Mouse (Mus musculus) myocyte (in vitro differentiated cells): ENCODE data around the gene Grb10. TPM values are rescaled to one million over a fixed set of nuclear protein-coding genes. Genes with fewer than 3 reads are reported as not detected.

Source experiments
- H3K27me3 ChIP-seq: one replicate; pipeline ENCODE4 v1.6.1; 2011; ENCODE audit not compliant: control insufficient read depth, insufficient read depth, insufficient read length
- H3K36me3 ChIP-seq: one replicate; pipeline ENCODE4 v1.6.1; 2011; ENCODE audit not compliant: control insufficient read depth, insufficient read depth
- H3K4me2 ChIP-seq: one replicate; pipeline ENCODE4 v1.6.1; 2011; ENCODE audit warnings: low read depth, control low read depth
- H3K4me3 ChIP-seq: one replicate; pipeline ENCODE4 v1.5.1; 2011; ENCODE audit warnings: mild to moderate bottlenecking, control low read depth, moderate library complexity
- H3K79me2 ChIP-seq: one replicate; pipeline ENCODE4 v1.6.1; 2011; ENCODE audit not compliant: control insufficient read depth, insufficient read depth
- H3ac ChIP-seq: one replicate; pipeline ENCODE4 v1.6.1; 2011; ENCODE audit not compliant: control insufficient read depth, insufficient read length
- CEBPB ChIP-seq: IDR thresholded peaks from 2 replicates; pipeline ENCODE4 v1.6.1; 2011; ENCODE audit warnings: mild to moderate bottlenecking, moderate library complexity; ENCODE audit not compliant: poor library complexity, insufficient read depth, severe bottlenecking
- E2F4 ChIP-seq: IDR thresholded peaks from one replicate; pipeline ENCODE4 v1.6.1; 2011; ENCODE audit warnings: mild to moderate bottlenecking, control low read depth, moderate library complexity; ENCODE audit not compliant: insufficient read depth
- MAX ChIP-seq: IDR thresholded peaks from one replicate; pipeline ENCODE4 v1.6.1; 2011; ENCODE audit warnings: low read depth, mild to moderate bottlenecking, control low read depth
- MYOD1 ChIP-seq, 3 experiments: IDR thresholded peaks; one replicate each; pipeline ENCODE4 v1.6.1; 2011; ENCODE audit warnings: control low read depth in 2 of 3, low read depth in 2 of 3, mild to moderate bottlenecking in 2 of 3, moderate library complexity in 1 of 3; ENCODE audit not compliant: insufficient read length in 2 of 3, control insufficient read depth in 1 of 3
- MYOG ChIP-seq, 3 experiments: IDR thresholded peaks; one replicate each; pipeline ENCODE4 v1.6.1; 2011; ENCODE audit warnings: control low read depth in 2 of 3, low read depth in 2 of 3, mild to moderate bottlenecking in 2 of 3; ENCODE audit not compliant: insufficient read length in 2 of 3, control insufficient read depth in 1 of 3, insufficient read depth in 1 of 3
- POLR2A ChIP-seq: IDR thresholded peaks from one replicate; pipeline ENCODE4 v1.6.1; 2011; ENCODE audit warnings: low read depth, mild to moderate bottlenecking, control low read depth, moderate library complexity; ENCODE audit not compliant: insufficient read length
- POLR2AphosphoS2 ChIP-seq: IDR thresholded peaks from one replicate; pipeline ENCODE4 v1.6.1; 2011; ENCODE audit warnings: low read depth, control low read depth; ENCODE audit not compliant: insufficient read length
- REST ChIP-seq: IDR thresholded peaks from one replicate; pipeline ENCODE4 v1.6.1; 2011; ENCODE audit warnings: mild to moderate bottlenecking, control low read depth, moderate library complexity; ENCODE audit not compliant: insufficient read depth, insufficient read length
- SRF ChIP-seq: IDR thresholded peaks from one replicate; pipeline ENCODE4 v1.6.1; 2011; ENCODE audit warnings: low read depth; ENCODE audit not compliant: control insufficient read depth, insufficient read length
- TCF12 ChIP-seq: IDR thresholded peaks from one replicate; pipeline ENCODE4 v1.6.1; 2011; ENCODE audit warnings: mild to moderate bottlenecking, control low read depth; ENCODE audit not compliant: poor library complexity, insufficient read depth, severe bottlenecking
- TCF3 ChIP-seq: IDR thresholded peaks from one replicate; pipeline ENCODE4 v1.6.1; 2011; ENCODE audit warnings: low read depth, control low read depth; ENCODE audit not compliant: insufficient read length
- USF1 ChIP-seq: IDR thresholded peaks from one replicate; pipeline ENCODE4 v1.6.1; 2011; ENCODE audit warnings: low read depth, mild to moderate bottlenecking, control low read depth, moderate library complexity
- polyA plus RNA-seq: library from polyadenylated mRNA; unstranded; fragments of >200 nt; fragmentation: generic; extraction: Trizol; gene quantifications from one replicate; pipeline ENCODE4 v1.2.1, GENCODE M21; 2012; ENCODE audit warnings: missing spikeins

Gene Grb10
- polyA plus RNA-seq, 1 experiment, result 0.59 TPM

DNA sequence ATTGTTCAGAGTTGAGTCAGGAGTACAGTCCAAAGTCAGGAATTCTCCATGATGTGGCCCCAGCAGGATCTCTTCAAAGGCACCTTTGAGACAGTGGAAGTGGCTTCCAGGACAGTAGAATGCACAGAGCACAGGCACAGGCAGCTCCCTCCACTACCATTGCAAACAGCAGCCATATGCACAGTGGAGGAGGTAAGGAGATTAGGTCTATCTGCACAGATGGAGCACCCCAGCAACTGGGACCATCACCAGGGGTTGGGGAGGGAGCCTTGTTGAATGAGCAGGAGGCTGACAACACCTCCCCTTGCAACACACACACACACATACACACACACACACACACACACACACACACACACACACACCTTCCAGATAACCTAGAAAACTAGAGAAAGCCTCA, 146.7 kb downstream of the Grb10 start:
- no peak for TF ChIP-seq MAX
- no peak for TF ChIP-seq MYOD1 (IDR thresholded peaks at IDR 0.05; ENCODE audit: control insufficient read depth in 1 of 3, insufficient read length in 2 of 3, low read depth in 2 of 3)
- TF ChIP-seq MYOG (IDR thresholded peaks at IDR 0.05; ENCODE audit: control insufficient read depth in 1 of 3, insufficient read depth in 1 of 3, insufficient read length in 2 of 3, low read depth in 2 of 3), result no peak
- no peak for TF ChIP-seq TCF12
- no peak for TF ChIP-seq POLR2AphosphoS2
- no peak for TF ChIP-seq USF1
- no peak for TF ChIP-seq POLR2A
- TF ChIP-seq REST, result no peak
- no peak for TF ChIP-seq TCF3
- TF ChIP-seq SRF, result no peak
- no peak for TF ChIP-seq E2F4
- TF ChIP-seq CEBPB, result no peak
- Histone ChIP-seq H3K4me2 (no peak overlapping the region), H3K79me2 (no peaks in the 10 kb centered on the region), H3K36me3 (no peaks in the 10 kb centered on the region), H3K4me3 (no peak overlapping the region), H3ac (no peak overlapping the region), H3K27me3 (no peaks in the 10 kb centered on the region)

- no peaks in the 10 kb centered on the region for H3K36me3 ChIP-seq
- no peak overlapping the region for H3ac ChIP-seq
- H3K79me2 ChIP-seq, result no peaks in the 10 kb centered on the region
- H3K4me3 ChIP-seq, result no peak overlapping the region
- no peaks in the 10 kb centered on the region for H3K27me3 ChIP-seq
- H3K4me2 ChIP-seq, result no peak overlapping the region
- TF ChIP-seq TCF3, result no peak
- no peak for TF ChIP-seq MAX
- no peak for TF ChIP-seq SRF
- no peak for TF ChIP-seq TCF12
- no peak for TF ChIP-seq CEBPB
- no peak for TF ChIP-seq MYOG (IDR thresholded peaks at IDR 0.05; ENCODE audit: control insufficient read depth in 1 of 3, insufficient read depth in 1 of 3, insufficient read length in 2 of 3, low read depth in 2 of 3)
- no peak for TF ChIP-seq E2F4
- TF ChIP-seq USF1, result no peak
- TF ChIP-seq POLR2A, result no peak
- no peak for TF ChIP-seq POLR2AphosphoS2
- TF ChIP-seq REST, result no peak
- TF ChIP-seq MYOD1 (IDR thresholded peaks at IDR 0.05; ENCODE audit: control insufficient read depth in 1 of 3, insufficient read length in 2 of 3, low read depth in 2 of 3), result no peak
Observed at GRCm38 (mm10) chr11:11890139-11890741, 148.2 kb downstream of the Grb10 start.

DNA sequence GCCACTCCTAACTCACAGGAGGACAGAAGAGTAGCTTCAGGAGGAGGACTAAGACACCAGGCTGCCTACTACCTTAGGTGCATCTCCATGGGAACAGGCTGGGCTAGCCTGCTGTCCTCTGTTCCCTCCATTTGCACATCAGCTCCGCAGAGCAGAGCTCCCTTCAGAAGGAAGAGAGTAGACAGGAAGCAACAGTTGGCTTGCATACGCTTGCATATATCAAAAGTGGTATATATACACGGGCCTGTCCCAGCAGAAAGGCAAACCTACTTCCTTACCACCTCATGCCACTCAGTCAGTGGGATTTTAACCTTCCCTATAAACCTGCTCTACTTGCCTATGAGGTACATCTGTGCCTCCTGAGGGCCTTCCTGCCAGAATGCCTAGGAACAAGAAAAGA, 149.8 kb downstream of the Grb10 start:
- no peak for TF ChIP-seq USF1
- no peak for TF ChIP-seq REST
- TF ChIP-seq MYOG (IDR thresholded peaks at IDR 0.05; ENCODE audit: control insufficient read depth in 1 of 3, insufficient read depth in 1 of 3, insufficient read length in 2 of 3, low read depth in 2 of 3), result no peak
- TF ChIP-seq POLR2A, result no peak
- no peak for TF ChIP-seq POLR2AphosphoS2
- TF ChIP-seq MAX, result no peak
- TF ChIP-seq TCF12, result no peak
- TF ChIP-seq MYOD1 (IDR thresholded peaks at IDR 0.05; ENCODE audit: control insufficient read depth in 1 of 3, insufficient read length in 2 of 3, low read depth in 2 of 3), result no peak
- TF ChIP-seq TCF3, result no peak
- no peak for TF ChIP-seq CEBPB
- TF ChIP-seq E2F4, result no peak
- no peak for TF ChIP-seq SRF
- H3K36me3 ChIP-seq, result no peaks in the 10 kb centered on the region
- H3K79me2 ChIP-seq, result no peaks in the 10 kb centered on the region
- H3K4me3 ChIP-seq, result no peak overlapping the region
- no peaks in the 10 kb centered on the region for H3K27me3 ChIP-seq
- no peak overlapping the region for H3K4me2 ChIP-seq
- no peak overlapping the region for H3ac ChIP-seq

DNA sequence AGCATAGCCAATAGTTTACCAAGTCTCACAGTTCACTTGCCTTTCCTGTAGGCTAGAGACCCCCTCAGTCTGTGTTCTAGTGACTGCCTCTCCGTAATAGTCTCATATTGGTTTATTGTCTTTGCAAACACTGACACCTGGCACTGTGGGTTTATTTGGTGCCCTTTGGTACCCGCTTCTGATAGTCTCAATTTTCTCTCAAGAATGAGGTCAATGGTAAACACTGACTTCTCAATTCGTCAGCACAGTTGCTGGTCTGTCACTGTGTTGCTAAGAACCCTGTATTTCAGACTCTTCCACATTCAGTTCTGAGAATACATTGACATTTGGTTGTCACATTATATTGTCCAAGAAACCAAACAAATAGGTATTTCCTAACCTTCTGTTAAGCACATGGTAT, 150.4 kb downstream of the Grb10 start:
- no peaks in the 10 kb centered on the region for H3K27me3 ChIP-seq
- no peak overlapping the region for H3ac ChIP-seq
- H3K36me3 ChIP-seq, result no peaks in the 10 kb centered on the region
- no peaks in the 10 kb centered on the region for H3K79me2 ChIP-seq
- H3K4me3 ChIP-seq, result no peak overlapping the region
- TF ChIP-seq E2F4, result no peak
- TF ChIP-seq REST, result no peak
- no peak for TF ChIP-seq MYOG (IDR thresholded peaks at IDR 0.05; ENCODE audit: control insufficient read depth in 1 of 3, insufficient read depth in 1 of 3, insufficient read length in 2 of 3, low read depth in 2 of 3)
- no peak for TF ChIP-seq CEBPB
- no peak overlapping the region for H3K4me2 ChIP-seq

DNA sequence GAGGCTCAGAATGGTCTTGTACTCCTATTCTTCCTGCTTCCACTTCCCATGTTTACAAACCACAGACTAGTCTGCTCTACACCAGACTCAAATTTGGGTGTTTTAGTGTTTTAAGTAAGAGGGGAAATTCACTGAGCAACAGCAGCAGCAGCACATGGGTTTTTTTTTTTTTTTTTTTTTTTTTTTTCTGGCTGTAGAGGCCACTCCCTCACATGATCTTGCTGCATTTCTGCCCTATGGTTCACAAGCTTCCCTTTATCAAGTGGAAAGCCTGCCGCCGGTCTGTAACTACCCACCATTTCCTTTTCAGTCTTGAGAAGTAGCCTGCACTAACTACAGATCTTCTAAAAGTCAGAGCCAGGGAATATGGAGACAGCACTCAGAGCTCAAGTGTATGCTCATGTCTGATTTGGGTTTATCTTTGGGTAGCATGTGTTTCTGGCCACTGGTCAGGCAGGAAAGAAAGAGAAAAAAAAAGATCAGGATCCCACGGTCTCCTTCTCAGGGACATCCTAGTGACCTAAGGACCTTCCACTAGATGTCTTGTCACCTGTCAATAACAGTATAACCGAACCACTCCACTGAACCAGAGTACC, 152.0 kb downstream of the Grb10 start:
- no peak for TF ChIP-seq USF1
- no peak for TF ChIP-seq POLR2A
- no peak for TF ChIP-seq MAX
- no peak for TF ChIP-seq REST
- TF ChIP-seq SRF, result no peak
- no peak for TF ChIP-seq POLR2AphosphoS2
- no peak for TF ChIP-seq CEBPB
- H3K36me3 ChIP-seq, result no peaks in the 10 kb centered on the region
- no peaks in the 10 kb centered on the region for H3K79me2 ChIP-seq
- H3K4me3 ChIP-seq, result no peak overlapping the region
- no peak overlapping the region for H3K4me2 ChIP-seq
- no peaks in the 10 kb centered on the region for H3K27me3 ChIP-seq
- no peak overlapping the region for H3ac ChIP-seq
